10 mouse cellular contexts compared by ENCODE assay signal in genomic region chr2:173409433-173409832, GRCm38 (mm10).
DNase-seq lines count a peak whose midpoint lies in the region; ATAC-seq and TF ChIP-seq lines count a peak whose summit lies in the region.
"Had no signal": no experiment of that assay in that cellular context is flagged by ENCODE, and none has a peak within 500 bp of the region (broad histone marks: within the 10 kb centered on the region; RNA-seq: fewer than 3 reads in every experiment).

No protein-coding gene starts in this region.

- H3K9ac ChIP-seq in hindbrain, postnatal 0 days (replicated peaks; ENCODE audit: low read length): no peak overlapping the region
- no peak overlapping the region for H3K9ac ChIP-seq in embryonic facial prominence, embryonic 14.5 days (ENCODE audit: low read depth, low read length)
- H3K9ac ChIP-seq: heart, embryonic 13.5 days had no signal

- H3K4me1 ChIP-seq in hindbrain, embryonic 10.5 days (replicated peaks): peaks cover 50% of the 10 kb centered on the region
- peaks cover 23% of the 10 kb centered on the region for H3K4me1 ChIP-seq in hindbrain, postnatal 0 days (ENCODE audit: insufficient read depth, low read length)
- H3K4me1 ChIP-seq in embryonic facial prominence, embryonic 14.5 days (ENCODE audit: control insufficient read depth, insufficient read depth, low read length): peaks cover 34% of the 10 kb centered on the region

- 50% methylated on average over 16 of the region's 16 CpGs for WGBS in hindbrain, embryonic 10.5 days
- 32% methylated on average over 16 of the region's 16 CpGs for WGBS in hindbrain, postnatal 0 days
- WGBS in embryonic facial prominence, embryonic 14.5 days: 34% methylated on average over 16 of the region's 16 CpGs

- ATAC-seq in hindbrain, postnatal 0 days: no peak
- ATAC-seq in embryonic facial prominence, embryonic 14.5 days (ENCODE audit: low read depth): peak; percentile 78; the same call in 1 of the 2 replicates
- peak; percentile 81 for ATAC-seq in neutrophil, adult 5-6 weeks (ENCODE audit: extremely low read depth, insufficient number of reproducible peaks, low FRiP score, poor library complexity, severe bottlenecking)

- H3K4me3 ChIP-seq in hindbrain, embryonic 10.5 days: no peak overlapping the region
- H3K4me3 ChIP-seq in hindbrain, postnatal 0 days (ENCODE audit: low read length): no peak overlapping the region
- H3K4me3 ChIP-seq in embryonic facial prominence, embryonic 14.5 days (ENCODE audit: low read depth, low read length): no peak overlapping the region
- H3K4me3 ChIP-seq: heart, embryonic 13.5 days had no signal

- no peak for TF ChIP-seq CTCF in hindbrain, postnatal 0 days (IDR thresholded peaks at IDR 0.05; ENCODE audit: low read depth)

- no peaks in the 10 kb centered on the region for H3K36me3 ChIP-seq in hindbrain, embryonic 10.5 days
- no peaks in the 10 kb centered on the region for H3K36me3 ChIP-seq in hindbrain, postnatal 0 days (ENCODE audit: insufficient read depth, low read length)
- no peaks in the 10 kb centered on the region for H3K36me3 ChIP-seq in embryonic facial prominence, embryonic 14.5 days (ENCODE audit: control insufficient read depth, insufficient read depth, low read length)
- H3K36me3 ChIP-seq: heart, embryonic 13.5 days had no signal

- H3K9me3 ChIP-seq in hindbrain, embryonic 10.5 days: no peaks in the 10 kb centered on the region
- H3K9me3 ChIP-seq in hindbrain, postnatal 0 days (ENCODE audit: low read length): no peaks in the 10 kb centered on the region
- no peaks in the 10 kb centered on the region for H3K9me3 ChIP-seq in embryonic facial prominence, embryonic 14.5 days (ENCODE audit: control insufficient read depth, low read length)
- H3K9me3 ChIP-seq: heart, embryonic 13.5 days had no signal

- H3K27me3 ChIP-seq in hindbrain, embryonic 10.5 days (ENCODE audit: insufficient read depth, poor library complexity, severe bottlenecking): 0 out of 2 replicates have a peak, but pooled peaks cover 2% of the 10 kb centered on the region
- H3K27me3 ChIP-seq in hindbrain, postnatal 0 days (ENCODE audit: insufficient read depth, low read length): no peaks in the 10 kb centered on the region
- no peaks in the 10 kb centered on the region for H3K27me3 ChIP-seq in embryonic facial prominence, embryonic 14.5 days (replicated peaks; ENCODE audit: control insufficient read depth, insufficient read depth, low read length)

- DNase-seq in hindbrain, embryonic 10.5 days (ENCODE audit: low spot score): peak; percentile 60
- DNase-seq in hindbrain, postnatal 0 days (ENCODE audit: low spot score): no peak
- peak; percentile 90 for DNase-seq in CD4-positive helper T cell, adult 2 months (ENCODE audit: low read depth, low spot score)
- DNase-seq in embryonic facial prominence, embryonic 14.5 days (ENCODE audit: low spot score): peak; percentile 66
- no peak for DNase-seq in right cerebral cortex, postnatal 4 days
- no peak for DNase-seq in cerebellum, adult 11 months
- no peak for DNase-seq in cerebellum, postnatal 14 days
- DNase-seq: cerebellum, adult 18-20 months had no signal

- peak overlapping the region; percentile 72 for H3K27ac ChIP-seq in hindbrain, embryonic 10.5 days
- H3K27ac ChIP-seq in hindbrain, postnatal 0 days: no peak overlapping the region
- no peak overlapping the region for H3K27ac ChIP-seq in embryonic facial prominence, embryonic 14.5 days (replicated peaks; ENCODE audit: low read depth, low read length)
- H3K27ac ChIP-seq: heart, embryonic 13.5 days had no signal

- H3K4me2 ChIP-seq in hindbrain, postnatal 0 days (ENCODE audit: low read depth, low read length): no peak overlapping the region
- no peak overlapping the region for H3K4me2 ChIP-seq in embryonic facial prominence, embryonic 14.5 days (ENCODE audit: low read depth, low read length)
- H3K4me2 ChIP-seq: heart, embryonic 13.5 days had no signal

Comparison
In these comparisons a context has a peak if more than half of its experiments do, and no peak if none do; other contexts are left out.
1. DNase-seq: peak in hindbrain, embryonic 10.5 days (single experiment), CD4-positive helper T cell, adult 2 months (single experiment) and embryonic facial prominence, embryonic 14.5 days (single experiment); none in hindbrain, postnatal 0 days (single experiment), right cerebral cortex, postnatal 4 days (single experiment), cerebellum, adult 11 months (single experiment) and cerebellum, postnatal 14 days (0 of 2).